Mouse (Mus musculus) neural tube, embryonic 10.5 days (tissue): Measurements from ENCODE around the gene Olfr803.

Experiments
- DNase-seq: peaks from one replicate; pipeline ENCODE4 v3.0.0-alpha.2; 2017; ENCODE audit warnings: low spot score; ENCODE audit errors: extremely low spot score

The Olfr803 gene

DNA sequence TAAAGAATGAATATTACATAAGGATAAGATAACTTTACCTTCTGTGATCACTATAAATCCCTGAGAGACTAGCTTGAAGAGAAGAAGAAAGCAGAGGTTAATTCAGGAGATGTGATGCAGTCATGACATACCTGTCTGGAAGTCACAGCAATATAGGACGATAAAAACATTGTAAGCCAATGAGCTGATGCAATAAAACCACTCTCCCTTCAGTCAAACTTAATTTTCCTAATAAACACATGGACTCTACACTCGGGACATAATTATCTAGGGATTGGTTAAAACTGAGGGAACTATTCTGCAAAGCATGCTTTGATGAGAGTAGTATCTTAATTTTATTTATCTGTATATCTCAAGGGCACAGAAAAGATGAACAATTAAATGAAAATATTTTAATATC is at the start of gene Olfr803:
TSS of gene Olfr803 (minus strand) at position 101 of the 400 bp plus-strand sequence.
- DNase-seq, result no peak

GRCm38 (mm10) chr10:129741821-129742220 is 47.7 kb upstream of the Olfr803 start, which contains the start of gene Olfr806:
TSS of gene Olfr806 (minus strand) at chr10:129741921.
- no peak for DNase-seq

DNA sequence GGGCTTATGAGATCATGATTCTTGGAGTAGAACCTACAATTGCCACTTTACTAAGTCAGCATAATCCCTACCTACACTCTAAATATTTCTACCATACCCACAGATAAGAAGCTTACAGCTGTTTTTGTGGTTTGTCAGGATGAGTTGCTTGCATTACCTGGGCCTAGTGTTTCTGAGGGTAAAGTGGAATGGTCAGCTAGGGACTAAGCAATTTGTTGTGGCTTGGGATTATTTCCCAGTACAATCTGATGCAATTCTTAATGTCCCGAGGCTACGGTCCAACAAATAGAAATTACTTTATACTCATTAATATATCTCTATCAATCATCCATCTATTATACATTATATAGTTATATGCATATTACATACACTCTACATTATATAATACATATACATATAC is 35.2 kb upstream of the Olfr803 start, which contains the start of gene Olfr805:
TSS of gene Olfr805 (minus strand) at position 101 of the 400 bp plus-strand sequence.
- no peak for DNase-seq

GRCm38 (mm10) chr10:129702910-129703309 is 8.8 kb upstream of the Olfr803 start, which contains the start of gene Olfr804:
TSS of gene Olfr804 (plus strand) at chr10:129703210.
- DNase-seq, result no peak

GRCm38 (mm10) chr10:129688069-129688468 is 6.0 kb downstream of the Olfr803 start, which contains the start of gene Olfr802:
TSS of gene Olfr802 (minus strand) at chr10:129688169.
- DNase-seq, result no peak

DNA sequence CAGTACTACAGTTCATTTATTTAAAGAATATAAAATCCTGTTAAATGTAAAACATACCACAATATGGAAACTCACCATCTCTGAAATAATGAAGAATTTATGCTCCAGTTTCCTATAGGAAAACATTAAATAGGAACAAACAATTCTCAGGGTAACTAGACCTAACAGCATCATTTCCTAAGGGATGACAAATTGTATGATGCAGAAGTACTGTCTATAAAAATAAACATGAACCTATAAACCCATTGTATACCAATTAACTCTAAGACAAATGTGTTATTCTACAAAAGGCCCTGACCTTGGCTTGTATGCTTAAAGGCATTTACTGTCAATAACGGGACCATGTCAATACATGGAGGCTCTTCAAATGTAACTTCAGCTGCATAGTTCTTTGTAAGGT is 20.3 kb downstream of the Olfr803 start, which contains the start of gene Olfr801:
TSS of gene Olfr801 (minus strand) at position 101 of the 400 bp plus-strand sequence.
- no peak for DNase-seq

GRCm38 (mm10) chr10:129657394-129657793 is 36.7 kb downstream of the Olfr803 start, which contains the start of gene Olfr800:
TSS of gene Olfr800 (plus strand) at chr10:129657694.
- DNase-seq, result no peak

DNA sequence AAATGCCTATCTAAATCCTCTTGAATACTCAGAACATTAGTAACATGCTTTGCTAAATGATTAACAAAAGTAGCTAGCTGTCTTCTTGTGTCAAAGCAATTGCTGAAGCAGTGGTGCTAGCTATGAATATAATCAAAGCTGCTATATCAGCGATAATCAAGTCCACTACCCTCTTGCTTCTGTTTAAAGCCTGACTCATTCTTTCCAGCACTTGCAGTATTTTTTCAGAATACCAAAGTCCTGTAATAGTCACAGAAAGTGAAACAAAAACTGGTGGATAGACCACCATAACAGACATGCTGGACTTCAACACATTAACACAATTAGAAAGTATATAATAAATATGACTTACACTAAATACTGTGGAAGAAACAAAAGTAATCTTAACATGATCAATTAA is 42.3 kb downstream of the Olfr803 start:
- no peak for DNase-seq
